Mouse (Mus musculus) embryonic fibroblast, embryonic 13.5 days (primary cell): ENCODE measurements at regions not wholly inside any gene's neighbourhood (a gene's known extent, or its start where the extent isn't known, plus 50 kb on each side); places are given as distances from the start of the nearest gene placed in this dataset.

Experiments used
- CTCF ChIP-seq: IDR thresholded peaks from 2 replicates; pipeline ENCODE4 v1.5.1; 2011; ENCODE audit warnings: mild to moderate bottlenecking, control low read depth, low read length, moderate library complexity, borderline replicate concordance; ENCODE audit not compliant: insufficient read depth
- POLR2A ChIP-seq: IDR thresholded peaks from 2 replicates; pipeline ENCODE4 v1.6.1; 2011; ENCODE audit warnings: low read depth, mild to moderate bottlenecking, control low read depth, low read length, moderate library complexity

- TF ChIP-seq CTCF (no peak), POLR2A (no peak)
These were observed 232.0 kb downstream of the Cdh11 start for GRCm38 (mm10) chr8:102553348-102553935.
